Comparison of ENCODE assay signal across 19 mouse cellular contexts in genomic region chr17:75768654-75769053, GRCm38 (mm10).
DNase-seq lines count a peak whose midpoint lies in the region; TF ChIP-seq lines count a peak whose summit lies in the region.
"Had no signal": no experiment of that assay in that cellular context is flagged by ENCODE, and none has a peak within 500 bp of the region (broad histone marks: within the 10 kb centered on the region; RNA-seq: fewer than 3 reads in every experiment).

No protein-coding gene starts in this region.

- H3K27me3 ChIP-seq in liver, adult 2 months (ENCODE audit: control insufficient read depth, insufficient read depth, low read length), result no peaks in the 10 kb centered on the region
- no peaks in the 10 kb centered on the region for H3K27me3 ChIP-seq in CH12.LX (replicated peaks)
- H3K27me3 ChIP-seq: forebrain, embryonic 12.5 days; hindbrain, embryonic 12.5 days; neural tube, embryonic 12.5 days had no signal

- no peaks in the 10 kb centered on the region for H3K36me3 ChIP-seq in liver, adult 2 months (ENCODE audit: control insufficient read depth, insufficient read depth, low read length)
- no peaks in the 10 kb centered on the region for H3K36me3 ChIP-seq in CH12.LX (replicated peaks in 1 of 2; ENCODE audit: control insufficient read depth in 1 of 2, insufficient read depth in 1 of 2, low read length in 1 of 2)
- H3K36me3 ChIP-seq: forebrain, embryonic 12.5 days; hindbrain, embryonic 12.5 days; neural tube, embryonic 12.5 days had no signal

- no peak overlapping the region for H3K4me3 ChIP-seq in gastrocnemius, adult 2 months
- no peak overlapping the region for H3K4me3 ChIP-seq in liver, adult 2 months (ENCODE audit: insufficient read depth, low read depth, low read length)
- no peak overlapping the region for H3K4me3 ChIP-seq in CH12.LX (replicated peaks in 1 of 3; ENCODE audit: low read depth in 2 of 3, low read length in 2 of 3, poor library complexity in 1 of 3)
- H3K4me3 ChIP-seq: forebrain, embryonic 12.5 days; hindbrain, embryonic 12.5 days; neural tube, embryonic 12.5 days had no signal

- peak; percentile 22; the same call in 1 of the 2 replicates for TF ChIP-seq CTCF in gastrocnemius, adult 2 months (IDR thresholded peaks at IDR 0.05)
- TF ChIP-seq CTCF in liver, adult 2 months (IDR thresholded peaks at IDR 0.05; ENCODE audit: low read depth, low read length), result peak; percentile 6; the same call in 1 of the 2 replicates
- peak; percentile 19 to 44; a peak in 3 of 4 replicates for TF ChIP-seq CTCF in CH12.LX (conservative IDR thresholded peaks at IDR 0.05 in 1 of 2, IDR thresholded peaks at IDR 0.05 in 1 of 2; ENCODE audit: low read depth in 2 of 2, low read length in 2 of 2)

- 88% methylated on average over 6 of the region's 6 CpGs for WGBS in liver, adult 2 months

- H3K9me3 ChIP-seq in CH12.LX (replicated peaks; ENCODE audit: low read length), result peaks cover 6% of the 10 kb centered on the region
- H3K9me3 ChIP-seq: hindbrain, embryonic 12.5 days had no signal

- no peaks in the 10 kb centered on the region for H3K4me1 ChIP-seq in liver, adult 2 months (ENCODE audit: control insufficient read depth, insufficient read depth, low read length)
- H3K4me1 ChIP-seq in CH12.LX (ENCODE audit: control insufficient read depth in 1 of 2, insufficient read depth in 2 of 2), result no peaks in the 10 kb centered on the region
- H3K4me1 ChIP-seq: forebrain, embryonic 12.5 days; hindbrain, embryonic 12.5 days; neural tube, embryonic 12.5 days had no signal

- H3K27ac ChIP-seq in gastrocnemius, adult 2 months, result no peak overlapping the region
- no peak overlapping the region for H3K27ac ChIP-seq in liver, adult 2 months (replicated peaks; ENCODE audit: insufficient read depth, low read depth, low read length)
- no peak overlapping the region for H3K27ac ChIP-seq in CH12.LX (ENCODE audit: insufficient read depth, low read depth)
- H3K27ac ChIP-seq: forebrain, embryonic 12.5 days; hindbrain, embryonic 12.5 days; neural tube, embryonic 12.5 days had no signal

- DNase-seq in gastrocnemius, adult 2 months, result no peak
- DNase-seq in gastrocnemius, postnatal 36 days, result no peak
- DNase-seq in liver, adult 2 months (ENCODE audit: extremely low read depth, low read depth, low spot score), result no peak
- DNase-seq in liver, result no peak
- DNase-seq in CH12.LX (ENCODE audit: extremely low read depth), result no peak
- DNase-seq in R1 (ENCODE audit: low read depth, low spot score), result peak; percentile 27
- DNase-seq in adrenal gland, postnatal 4 days (ENCODE audit: low spot score in 2 of 2), result no peak
- DNase-seq in cerebellum, postnatal 25 days, result no peak
- DNase-seq: adrenal gland, postnatal 14 days; cerebellum, adult 8-10 months; gastrocnemius, postnatal 10 days; kidney, adult 9 months; kidney, postnatal 25 days; layer of hippocampus, adult 9-11 months; lung, postnatal 4 days; thymus, postnatal 36 days had no signal

- TF ChIP-seq RAD21 in CH12.LX (IDR thresholded peaks at IDR 0.05; ENCODE audit: low read depth, low read length), result no peak

- intact Hi-C loops in gastrocnemius, adult 2 months (cut with DNase I), result no loop called here
- intact Hi-C loops in gastrocnemius, postnatal 36 days (cut with DNase I), result no loop called here

- dilution Hi-C loops in CH12.LX (cut with MboI; ENCODE audit: extremely low pct_ligation_motif_present, extremely low pct_unique_long_range_greater_than_20kb, low sequenced_read_pairs), result no loop called here

- H3K79me2 ChIP-seq in liver, adult 2 months (ENCODE audit: control insufficient read depth, insufficient read depth, low read length), result no peaks in the 10 kb centered on the region
- H3K79me2 ChIP-seq in CH12.LX (replicated peaks; ENCODE audit: control insufficient read depth, extremely low read depth, insufficient read depth, poor library complexity, severe bottlenecking), result no peaks in the 10 kb centered on the region

- no peak overlapping the region for H3K9ac ChIP-seq in liver, adult 2 months (ENCODE audit: low read depth, low read length)
- H3K9ac ChIP-seq in CH12.LX (ENCODE audit: insufficient read depth, low read depth), result no peak overlapping the region
- H3K9ac ChIP-seq: forebrain, embryonic 12.5 days; hindbrain, embryonic 12.5 days; neural tube, embryonic 12.5 days had no signal

- TF ChIP-seq EP300 in CH12.LX (IDR thresholded peaks at IDR 0.05; ENCODE audit: low read length), result no peak

- in situ Hi-C loops in CH12.LX (cut with MboI; ENCODE audit: low pct_ligation_motif_present, low pct_unique_long_range_greater_than_20kb, low sequenced_read_pairs), result no loop called here

- no peak overlapping the region for H3K4me2 ChIP-seq in CH12.LX (ENCODE audit: insufficient read depth, low read depth, poor library complexity, severe bottlenecking)
- H3K4me2 ChIP-seq: forebrain, embryonic 12.5 days; hindbrain, embryonic 12.5 days; neural tube, embryonic 12.5 days had no signal

- TF ChIP-seq POLR2A in liver, adult 2 months (IDR thresholded peaks at IDR 0.05; ENCODE audit: extremely low read depth, insufficient read depth, low read length), result no peak
- no peak for TF ChIP-seq POLR2A in CH12.LX (IDR thresholded peaks at IDR 0.05; ENCODE audit: low read depth, low read length)

TF ChIP-seq in CH12.LX, 34 proteins besides CTCF, POLR2A, EP300 and RAD21:
- TF ChIP-seq POLR2AphosphoS2 (IDR thresholded peaks at IDR 0.05; ENCODE audit: low read depth, low read length), result no peak
- TF ChIP-seq ELF1 (IDR thresholded peaks at IDR 0.05; ENCODE audit: low read depth, low read length), result no peak
- TF ChIP-seq UBTF (IDR thresholded peaks at IDR 0.05; ENCODE audit: low read depth, low read length), result no peak
- no peak for TF ChIP-seq IRF4 (IDR thresholded peaks at IDR 0.05; ENCODE audit: low read depth, low read length)
- no peak for TF ChIP-seq TBP (conservative IDR thresholded peaks at IDR 0.05; ENCODE audit: low read depth, low read length)
- TF ChIP-seq JUN (IDR thresholded peaks at IDR 0.05; ENCODE audit: insufficient read depth, low read depth, low read length), result no peak
- no peak for TF ChIP-seq MXI1 (IDR thresholded peaks at IDR 0.05; ENCODE audit: low read depth, low read length)
- TF ChIP-seq ZC3H11A (IDR thresholded peaks at IDR 0.05; ENCODE audit: low read depth, low read length), result no peak
- TF ChIP-seq E2F4 (IDR thresholded peaks at IDR 0.05; ENCODE audit: insufficient replicate concordance, low read depth, low read length), result no peak
- TF ChIP-seq MEF2A (IDR thresholded peaks at IDR 0.05; ENCODE audit: borderline replicate concordance, low read depth, low read length), result no peak
- TF ChIP-seq SMC3 (IDR thresholded peaks at IDR 0.05; ENCODE audit: low read depth, low read length), result no peak
- no peak for TF ChIP-seq ETS1 (conservative IDR thresholded peaks at IDR 0.05; ENCODE audit: low read depth, low read length)
- no peak for TF ChIP-seq ZMIZ1 (IDR thresholded peaks at IDR 0.05; ENCODE audit: low read depth, low read length)
